20 mouse cellular contexts compared by ENCODE assay signal in the genomic region with DNA sequence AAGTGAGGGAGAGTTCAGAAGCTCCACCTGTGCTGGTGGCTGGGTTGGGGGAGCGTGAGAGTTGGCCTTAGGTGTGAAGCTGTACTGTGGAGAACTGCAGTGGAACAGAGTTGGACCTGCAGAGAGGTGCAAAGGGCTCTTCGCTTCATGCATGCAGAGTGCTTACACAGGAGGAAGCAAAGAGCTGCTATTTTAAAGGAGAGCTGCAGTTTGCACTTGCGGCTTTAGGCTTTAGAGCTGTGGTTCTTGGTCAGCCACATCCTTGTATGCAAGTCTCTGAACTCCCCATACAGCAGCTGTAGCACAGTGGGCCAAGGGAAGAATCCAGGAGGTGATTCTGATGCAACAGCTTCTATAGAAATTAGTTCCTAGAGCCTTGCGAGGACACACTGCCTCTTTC.
DNase-seq lines count a peak whose midpoint lies in the region; ATAC-seq lines count a peak whose summit lies in the region.
"Had no signal": no experiment of that assay in that cellular context is flagged by ENCODE, and none has a peak within 500 bp of the region (broad histone marks: within the 10 kb centered on the region; RNA-seq: fewer than 3 reads in every experiment).

No protein-coding gene starts in this region.

- H3K9ac ChIP-seq in heart, embryonic 12.5 days, result no peak overlapping the region
- H3K9ac ChIP-seq in forebrain, embryonic 15.5 days (replicated peaks), result no peak overlapping the region
- H3K9ac ChIP-seq in intestine, embryonic 15.5 days, result no peak overlapping the region
- H3K9ac ChIP-seq: embryonic facial prominence, embryonic 15.5 days; midbrain, embryonic 15.5 days had no signal

- H3K4me3 ChIP-seq in heart, embryonic 12.5 days, result no peak overlapping the region
- H3K4me3 ChIP-seq in forebrain, embryonic 15.5 days, result no peak overlapping the region
- no peak overlapping the region for H3K4me3 ChIP-seq in intestine, embryonic 15.5 days (replicated peaks)
- H3K4me3 ChIP-seq: embryonic facial prominence, embryonic 15.5 days; forebrain, embryonic 10.5 days; midbrain, embryonic 15.5 days had no signal

- no peak overlapping the region for H3K4me2 ChIP-seq in heart, embryonic 12.5 days
- H3K4me2 ChIP-seq in forebrain, embryonic 15.5 days (replicated peaks), result no peak overlapping the region
- no peak overlapping the region for H3K4me2 ChIP-seq in intestine, embryonic 15.5 days (replicated peaks)
- H3K4me2 ChIP-seq: embryonic facial prominence, embryonic 15.5 days; heart, embryonic 11.5 days; midbrain, embryonic 15.5 days had no signal

- peak; percentile 66 for DNase-seq in heart, adult 11 months
- peak; percentile 52 to 70 for DNase-seq in natural killer cell, adult 2 months (ENCODE audit: low spot score in 2 of 2)
- DNase-seq in thymus, postnatal 36 days, result peak; percentile 30 to 54
- DNase-seq in adrenal gland, postnatal 36 days, result no peak
- DNase-seq: cerebellum, adult 9-10 months; gastrocnemius, postnatal 25 days; heart, postnatal 36 days; layer of hippocampus, postnatal 36 days; liver; lung, adult 2 months had no signal

- 84% methylated on average over 4 of the region's 4 CpGs for WGBS in heart, embryonic 12.5 days
- WGBS in forebrain, embryonic 15.5 days, result 94% methylated on average over 4 of the region's 4 CpGs
- 96% methylated on average over 4 of the region's 4 CpGs for WGBS in intestine, embryonic 15.5 days

- ATAC-seq in heart, embryonic 12.5 days (ENCODE audit: insufficient number of reproducible peaks, low FRiP score), result no peak
- ATAC-seq in common myeloid progenitor, adult 5-6 weeks (replicated peaks; ENCODE audit: low read depth, poor library complexity, severe bottlenecking), result peak; percentile 92
- no peak for ATAC-seq in forebrain, embryonic 15.5 days (replicated peaks)
- no peak for ATAC-seq in intestine, embryonic 15.5 days
- ATAC-seq: hindbrain, postnatal 0 days; midbrain, embryonic 15.5 days had no signal

- H3K27ac ChIP-seq in heart, embryonic 12.5 days (ENCODE audit: poor library complexity, severe bottlenecking), result no peak overlapping the region
- H3K27ac ChIP-seq in forebrain, embryonic 15.5 days (replicated peaks), result no peak overlapping the region
- no peak overlapping the region for H3K27ac ChIP-seq in intestine, embryonic 15.5 days
- H3K27ac ChIP-seq: embryonic facial prominence, embryonic 15.5 days; forebrain, embryonic 10.5 days; hindbrain, postnatal 0 days; macrophage; midbrain, embryonic 15.5 days had no signal

- peaks cover 4% of the 10 kb centered on the region for H3K4me1 ChIP-seq in heart, embryonic 12.5 days (replicated peaks)
- H3K4me1 ChIP-seq in forebrain, embryonic 15.5 days, result no peaks in the 10 kb centered on the region
- no peaks in the 10 kb centered on the region for H3K4me1 ChIP-seq in intestine, embryonic 15.5 days (replicated peaks)
- H3K4me1 ChIP-seq: forebrain, embryonic 10.5 days; midbrain, embryonic 15.5 days had no signal

- H3K27me3 ChIP-seq in heart, embryonic 12.5 days (replicated peaks), result no peaks in the 10 kb centered on the region
- H3K27me3 ChIP-seq in forebrain, embryonic 15.5 days, result no peaks in the 10 kb centered on the region
- no peaks in the 10 kb centered on the region for H3K27me3 ChIP-seq in intestine, embryonic 15.5 days (replicated peaks)
- H3K27me3 ChIP-seq: embryonic facial prominence, embryonic 15.5 days; midbrain, embryonic 15.5 days had no signal

- H3K36me3 ChIP-seq in heart, embryonic 12.5 days, result no peaks in the 10 kb centered on the region
- no peaks in the 10 kb centered on the region for H3K36me3 ChIP-seq in forebrain, embryonic 15.5 days
- no peaks in the 10 kb centered on the region for H3K36me3 ChIP-seq in intestine, embryonic 15.5 days
- H3K36me3 ChIP-seq: embryonic facial prominence, embryonic 15.5 days; forebrain, embryonic 10.5 days; midbrain, embryonic 15.5 days had no signal

- H3K9me3 ChIP-seq in heart, embryonic 12.5 days (replicated peaks), result no peaks in the 10 kb centered on the region
- no peaks in the 10 kb centered on the region for H3K9me3 ChIP-seq in forebrain, embryonic 15.5 days
- H3K9me3 ChIP-seq in intestine, embryonic 15.5 days, result no peaks in the 10 kb centered on the region
- H3K9me3 ChIP-seq: embryonic facial prominence, embryonic 15.5 days; forebrain, embryonic 10.5 days; midbrain, embryonic 15.5 days had no signal

Comparison
In these comparisons a context has a peak if more than half of its experiments do, and no peak if none do; other contexts are left out.
1. DNase-seq: peak in heart, adult 11 months (single experiment), natural killer cell, adult 2 months (2 of 2) and thymus, postnatal 36 days (2 of 2); none in adrenal gland, postnatal 36 days (0 of 2).